Mouse (Mus musculus) gastrocnemius, adult 2 months (tissue): ENCODE data around the gene Slc7a11. TPM values are rescaled to one million over a fixed set of nuclear protein-coding genes. Genes with fewer than 3 reads are reported as not detected.

Source experiments
- DNase-seq: peaks from one replicate; pipeline ENCODE4 v3.0.0; 2022
- H3K27ac ChIP-seq: fragments of 200-600 bp; 2 replicates; pipeline ENCODE4 v1.8.1; 2022; ENCODE audit warnings: mild to moderate bottlenecking
- H3K4me3 ChIP-seq: fragments of 200-600 bp; 2 replicates; pipeline ENCODE4 v1.8.1; 2022; ENCODE audit warnings: mild to moderate bottlenecking, moderate library complexity
- CTCF ChIP-seq: fragments of 200-600 bp; IDR thresholded peaks from 2 replicates; pipeline ENCODE4 v1.8.1; 2022; ENCODE audit warnings: antibody characterized with exemption, mild to moderate bottlenecking, moderate library complexity
- intact Hi-C: fragments of 180-260 bp; cut with DNase I; formaldehyde crosslinking; loops from one replicate; pipeline ENCODE4 v1.15.1; 2025
- total RNA-seq, 2 experiments: library from RNA; stranded (reverse); gene quantifications; 2 replicates each; pipeline ENCODE4 v1.2.3; 2021

Gene Slc7a11
- total RNA-seq, 2 experiments from 2014 or later, result 0.06 to 0.18 TPM

- intact Hi-C loops, result no loop called here
- Histone ChIP-seq H3K27ac (no peak overlapping the region), H3K4me3 (no peak overlapping the region)
- no peak for DNase-seq
- TF ChIP-seq CTCF, result no peak
These were observed 557.0 kb downstream of the Slc7a11 start for GRCm38 (mm10) chr3:49886220-49886945.

- intact Hi-C loops, result no loop called here
- no peak for TF ChIP-seq CTCF
These were observed 562.9 kb downstream of the Slc7a11 start for GRCm38 (mm10) chr3:49880496-49880895.

GRCm38 (mm10) chr3:49870786-49871185 is 572.6 kb downstream of the Slc7a11 start:
- H3K27ac ChIP-seq, result no peak overlapping the region
- TF ChIP-seq CTCF, result no peak

More at GRCm38 (mm10) chr3:49880496-49880895, 562.9 kb downstream of the Slc7a11 start:
- Histone ChIP-seq H3K4me3 (no peak overlapping the region), H3K27ac (no peak overlapping the region)
- DNase-seq, result no peak

GRCm38 (mm10) chr3:49867951-49868584 is 575.3 kb downstream of the Slc7a11 start:
- no peak for DNase-seq
- intact Hi-C loops, result no loop called here
- Histone ChIP-seq H3K27ac (no peak overlapping the region), H3K4me3 (no peak overlapping the region)
- no peak for TF ChIP-seq CTCF

More at GRCm38 (mm10) chr3:49870786-49871185, 572.6 kb downstream of the Slc7a11 start:
- H3K4me3 ChIP-seq, result no peak overlapping the region
- DNase-seq, result no peak
- intact Hi-C loops, result no loop called here

- TF ChIP-seq CTCF, result no peak
- no peak for DNase-seq
- Histone ChIP-seq H3K27ac (no peak overlapping the region), H3K4me3 (no peak overlapping the region)
- intact Hi-C loops, result no loop called here
These were observed 576.1 kb downstream of the Slc7a11 start for GRCm38 (mm10) chr3:49867147-49867950.

DNA sequence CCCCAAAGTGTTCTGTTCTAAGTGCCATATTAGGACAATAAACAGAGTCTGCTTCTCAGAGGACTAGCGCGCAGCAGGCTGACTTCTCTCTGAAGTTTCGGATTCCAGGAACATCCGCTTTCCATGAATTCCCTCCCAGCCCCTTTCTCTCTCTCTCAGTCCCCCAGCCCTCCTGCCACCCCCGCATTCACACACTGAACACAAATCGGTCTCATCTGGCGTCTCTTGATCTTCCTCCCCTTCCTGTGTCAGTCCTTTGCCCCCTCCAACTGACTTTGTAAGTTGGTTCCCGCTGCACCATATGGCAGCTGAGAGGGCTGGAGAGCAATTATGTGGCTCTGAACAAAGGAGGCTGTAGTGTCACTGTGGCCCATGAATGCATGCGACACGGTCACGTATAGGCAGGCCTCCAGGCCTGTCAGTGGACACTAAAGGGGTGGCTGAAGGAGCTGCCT is 577.3 kb downstream of the Slc7a11 start:
- no peak for TF ChIP-seq CTCF
- Histone ChIP-seq H3K27ac (no peak overlapping the region), H3K4me3 (0 out of 2 replicates have a peak overlapping the region, but pooled peaks have one; percentile 19)
- intact Hi-C loops, result no loop called here
- no peak for DNase-seq

GRCm38 (mm10) chr3:49856797-49857196 is 586.6 kb downstream of the Slc7a11 start:
- TF ChIP-seq CTCF, result no peak
- peak; percentile 25 for DNase-seq
- Histone ChIP-seq H3K4me3 (no peak overlapping the region), H3K27ac (no peak overlapping the region; the same call in 1 of the 2 replicates)
- intact Hi-C loops, result no loop called here

GRCm38 (mm10) chr3:49854277-49854676 is 589.1 kb downstream of the Slc7a11 start:
- no peak for DNase-seq
- H3K27ac ChIP-seq, result no peak overlapping the region
- TF ChIP-seq CTCF, result no peak
- intact Hi-C loops, result no loop called here
- no peak overlapping the region for H3K4me3 ChIP-seq

GRCm38 (mm10) chr3:49842971-49843370 is 600.4 kb downstream of the Slc7a11 start:
- DNase-seq, result no peak
- intact Hi-C loops, result no loop called here
- Histone ChIP-seq H3K4me3 (no peak overlapping the region), H3K27ac (no peak overlapping the region)
- no peak for TF ChIP-seq CTCF
